Mouse (Mus musculus): Measurements from ENCODE around the gene Mybl2. TPM values are rescaled to one million over a fixed set of nuclear protein-coding genes. Genes with fewer than 3 reads are reported as not detected.

Gene Mybl2
- 6.1 TPM for polyA plus RNA-seq (2015; fragmentation: Illumina TruSeq; extraction: RNeasy Lipid Tissue Mini Kit (QIAGEN cat#74804); ENCODE audit: insufficient read depth, low replicate concordance)

GRCm38 (mm10) chr2:163054335-163054840 lies at the start of gene Mybl2:
Mybl2 (plus strand) TSS chr2:163054687.

GRCm38 (mm10) chr2:163016916-163017743 lies 37.4 kb upstream of the Mybl2 start, which contains the start of gene Ift52:
Ift52 (plus strand) TSS chr2:163017354.

GRCm38 (mm10) chr2:163087728-163088127 lies 33.2 kb downstream of the Mybl2 start, which contains the start of gene Gtsf1l:
Gtsf1l (minus strand) TSS chr2:163087855.

Other genes with a start within 250 kb of the Mybl2 start
- gene Srsf6, start 123.2 kb upstream of the Mybl2 start, polyA plus RNA-seq (2015; fragmentation: Illumina TruSeq; extraction: RNeasy Lipid Tissue Mini Kit (QIAGEN cat#74804); ENCODE audit: insufficient read depth, low replicate concordance) = 376 TPM
- 0.17 TPM for gene L3mbtl1, start 111.2 kb upstream of the Mybl2 start, polyA plus RNA-seq (2015; fragmentation: Illumina TruSeq; extraction: RNeasy Lipid Tissue Mini Kit (QIAGEN cat#74804); ENCODE audit: insufficient read depth, low replicate concordance)
- not detected for gene Sgk2, start 67.4 kb upstream of the Mybl2 start, polyA plus RNA-seq (2015; fragmentation: Illumina TruSeq; extraction: RNeasy Lipid Tissue Mini Kit (QIAGEN cat#74804); ENCODE audit: insufficient read depth, low replicate concordance)
- gene Ift52, start 37.3 kb upstream of the Mybl2 start, polyA plus RNA-seq (2015; fragmentation: Illumina TruSeq; extraction: RNeasy Lipid Tissue Mini Kit (QIAGEN cat#74804); ENCODE audit: insufficient read depth, low replicate concordance) = 61.3 TPM
- not detected for gene Gtsf1l, start 33.2 kb downstream of the Mybl2 start, polyA plus RNA-seq (2015; fragmentation: Illumina TruSeq; extraction: RNeasy Lipid Tissue Mini Kit (QIAGEN cat#74804); ENCODE audit: insufficient read depth, low replicate concordance)
- gene Tox2, start 148.4 kb downstream of the Mybl2 start, polyA plus RNA-seq (2015; fragmentation: Illumina TruSeq; extraction: RNeasy Lipid Tissue Mini Kit (QIAGEN cat#74804); ENCODE audit: insufficient read depth, low replicate concordance) = 3.4 TPM

All from spleen, adult 10 weeks (tissue).